Mouse (Mus musculus) left cerebral cortex, postnatal 36 days (tissue): ENCODE measurements around the gene D630045J12Rik. TPM values are rescaled to one million over a fixed set of nuclear protein-coding genes. Genes with fewer than 3 reads are reported as not detected.
A peak's percentile ranks its signal among the peaks of the same experiment; 100 is the strongest.

ENCODE experiments used
- DNase-seq, 2 experiments: peaks; one replicate each; pipeline ENCODE4 v3.0.0; 2021 to 2022; ENCODE audit warnings: low spot score in 2 of 2, mixed read lengths in 1 of 2
- intact Hi-C: fragments of 180-260 bp; cut with DNase I; formaldehyde crosslinking; loops from one replicate; pipeline ENCODE4 v1.15.1; 2025
- total RNA-seq, 2 experiments: library from RNA; stranded (reverse); gene quantifications; 2 replicates each; pipeline ENCODE4 v1.2.3; 2021

Gene D630045J12Rik
- total RNA-seq, 2 experiments from 2014 or later: 34.7 to 48.6 TPM

- intact Hi-C loops: no loop called here
Measured at GRCm38 (mm10) chr6:38120681-38121371, 133.0 kb downstream of the D630045J12Rik start.

GRCm38 (mm10) chr6:38118341-38118740 is 135.5 kb downstream of the D630045J12Rik start:
- intact Hi-C loops: no loop called here
- no peak for DNase-seq

More at GRCm38 (mm10) chr6:38120681-38121371, 133.0 kb downstream of the D630045J12Rik start:
- no peak for DNase-seq

- intact Hi-C loops: no loop called here
- DNase-seq: peak; percentile 32 to 38
Measured at GRCm38 (mm10) chr6:38116107-38116770, 137.6 kb downstream of the D630045J12Rik start.

GRCm38 (mm10) chr6:38110859-38111258 is 142.9 kb downstream of the D630045J12Rik start:
- no peak for DNase-seq
- intact Hi-C loops: no loop called here

GRCm38 (mm10) chr6:38109871-38110270 is 143.9 kb downstream of the D630045J12Rik start:
- DNase-seq: no peak
- intact Hi-C loops: no loop called here

GRCm38 (mm10) chr6:38109160-38109795 is 144.5 kb downstream of the D630045J12Rik start, which contains the start of gene Tmem213:
Gene Tmem213, plus strand, starts transcription at chr6:38109255.
- intact Hi-C loops: no loop called here
- DNase-seq: no peak

- no peak for DNase-seq
- intact Hi-C loops: no loop called here
Measured at GRCm38 (mm10) chr6:38108449-38108848, 145.4 kb downstream of the D630045J12Rik start.

- DNase-seq: no peak
- intact Hi-C loops: no loop called here
Measured at GRCm38 (mm10) chr6:38105924-38106323, 147.9 kb downstream of the D630045J12Rik start.

- intact Hi-C loops: no loop called here
- no peak for DNase-seq
Measured at GRCm38 (mm10) chr6:38103775-38104174, 150.0 kb downstream of the D630045J12Rik start.

- intact Hi-C loops: no loop called here
- DNase-seq: no peak
Measured at GRCm38 (mm10) chr6:38102216-38102795, 151.5 kb downstream of the D630045J12Rik start.

GRCm38 (mm10) chr6:38096961-38097370 is 156.8 kb downstream of the D630045J12Rik start:
- no peak for DNase-seq
- intact Hi-C loops: no loop called here

GRCm38 (mm10) chr6:38094701-38095100 is 159.1 kb downstream of the D630045J12Rik start:
- intact Hi-C loops: no loop called here
- DNase-seq: no peak

- no peak for DNase-seq
Measured at GRCm38 (mm10) chr6:38092539-38092938, 161.3 kb downstream of the D630045J12Rik start.

GRCm38 (mm10) chr6:38087242-38088026 is 166.4 kb downstream of the D630045J12Rik start:
- intact Hi-C loops: no loop called here
- DNase-seq: no peak

More at GRCm38 (mm10) chr6:38092539-38092938, 161.3 kb downstream of the D630045J12Rik start:
- intact Hi-C loops: no loop called here

- no peak for DNase-seq
- intact Hi-C loops: no loop called here
Measured at GRCm38 (mm10) chr6:38083204-38083603, 170.6 kb downstream of the D630045J12Rik start.

- DNase-seq: no peak
- intact Hi-C loops: no loop called here
Measured at GRCm38 (mm10) chr6:38081727-38082341, 172.0 kb downstream of the D630045J12Rik start.

GRCm38 (mm10) chr6:38080364-38080763 is 173.4 kb downstream of the D630045J12Rik start:
- intact Hi-C loops: no loop called here
- DNase-seq: peak in 1 of 2 experiments; percentile 18

- intact Hi-C loops: no loop called here
- no peak for DNase-seq
Measured at GRCm38 (mm10) chr6:38073592-38073991, 180.2 kb downstream of the D630045J12Rik start.
